In the genomic region with DNA sequence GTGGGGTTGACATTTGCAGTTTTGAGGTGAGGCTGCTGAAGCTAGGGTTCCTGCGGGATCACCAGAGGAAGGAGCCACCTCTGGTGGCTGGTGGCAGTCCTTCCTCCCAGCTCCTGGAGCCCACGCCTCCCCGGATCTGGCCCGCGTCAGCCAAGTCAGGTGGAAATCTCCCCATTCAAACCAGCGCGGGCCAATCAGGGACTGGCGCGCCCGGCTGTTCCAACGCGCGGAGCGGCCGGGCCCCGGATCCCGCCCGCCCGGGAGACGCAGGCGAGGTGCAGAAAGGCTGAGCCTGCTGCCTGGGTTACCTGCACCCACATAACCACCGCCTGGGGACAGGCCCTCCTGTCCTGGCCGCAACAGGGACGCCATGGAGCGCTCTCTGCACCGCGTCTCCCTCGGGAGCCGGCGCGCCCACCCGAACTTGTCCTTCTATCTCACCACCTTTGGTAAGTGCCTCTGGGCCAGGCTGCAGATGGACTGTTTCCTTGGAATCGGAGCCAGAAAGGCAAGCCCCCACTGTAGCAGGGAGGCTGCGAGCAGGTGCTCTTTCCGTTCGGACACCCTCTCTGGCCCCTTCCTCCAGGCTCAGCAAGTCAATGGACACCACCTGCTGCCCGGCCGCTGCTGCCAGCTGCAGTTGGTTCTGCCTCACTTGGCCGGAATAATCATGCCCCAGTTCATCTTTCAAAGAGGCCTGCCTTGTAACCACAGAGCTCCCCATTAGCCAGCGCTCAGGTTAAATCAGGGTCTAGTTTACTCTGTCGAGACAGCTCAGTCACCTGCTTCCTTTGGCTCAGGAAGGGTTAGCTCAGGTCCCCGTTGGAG, we compare ENCODE assay signal across 9 mouse cellular contexts. TPM values are rescaled to one million over a fixed set of nuclear protein-coding genes. Genes with fewer than 3 reads are reported as not detected.
DNase-seq lines count a peak whose midpoint lies in the region; ATAC-seq and TF ChIP-seq lines count a peak whose summit lies in the region.
"Had no signal": no experiment of that assay in that cellular context is flagged by ENCODE, and none has a peak within 500 bp of the region (broad histone marks: within the 10 kb centered on the region; RNA-seq: fewer than 3 reads in every experiment).

No protein-coding gene starts in this region.

- no peaks in the 10 kb centered on the region for H3K79me2 ChIP-seq in heart, adult 2 months (replicated peaks; ENCODE audit: control insufficient read depth, insufficient read depth, low read length)

- TF ChIP-seq POLR2A in heart, adult 2 months (IDR thresholded peaks at IDR 0.05; ENCODE audit: insufficient read depth, low read depth, low read length) = no peak

- peak; percentile 51 for TF ChIP-seq CTCF in heart, adult 2 months (IDR thresholded peaks at IDR 0.05)
- TF ChIP-seq CTCF in forebrain, postnatal 0 days (IDR thresholded peaks at IDR 0.05; ENCODE audit: low read depth) = peak; percentile 14; the same call in 1 of the 2 replicates
- peak; percentile 35 for TF ChIP-seq CTCF in hindbrain, postnatal 0 days (IDR thresholded peaks at IDR 0.05; ENCODE audit: low read depth)

- H3K27me3 ChIP-seq in heart, adult 2 months (ENCODE audit: control insufficient read depth, insufficient read depth, low read length) = no peaks in the 10 kb centered on the region
- no peaks in the 10 kb centered on the region for H3K27me3 ChIP-seq in forebrain, postnatal 0 days (ENCODE audit: insufficient read depth, low read length)
- H3K27me3 ChIP-seq in hindbrain, postnatal 0 days (ENCODE audit: insufficient read depth, low read length) = no peaks in the 10 kb centered on the region
- peaks cover 48% of the 10 kb centered on the region for H3K27me3 ChIP-seq in limb, embryonic 13.5 days
- peaks cover 18% of the 10 kb centered on the region for H3K27me3 ChIP-seq in midbrain, embryonic 12.5 days
- no peaks in the 10 kb centered on the region for H3K27me3 ChIP-seq in splenic B cell, adult 2 months (ENCODE audit: control insufficient read depth, insufficient read depth, low read length, poor library complexity, severe bottlenecking)

- TF ChIP-seq EP300 in heart, adult 2 months (IDR thresholded peaks at IDR 0.05; ENCODE audit: insufficient read depth, low read depth, low read length) = no peak

- WGBS in heart, adult 2 months = 10% methylated on average over 42 of the region's 42 CpGs
- WGBS in forebrain, postnatal 0 days = under 1% methylated on average over 42 of the region's 42 CpGs
- 2% methylated on average over 42 of the region's 42 CpGs for WGBS in hindbrain, postnatal 0 days
- WGBS in limb, embryonic 13.5 days = 3% methylated on average over 42 of the region's 42 CpGs
- WGBS in midbrain, embryonic 12.5 days = under 1% methylated on average over 42 of the region's 42 CpGs

- 0 out of 2 replicates have a peak, but pooled peaks cover 2% of the 10 kb centered on the region for H3K4me1 ChIP-seq in heart, adult 2 months (ENCODE audit: control insufficient read depth, insufficient read depth, low read length)
- H3K4me1 ChIP-seq in forebrain, postnatal 0 days (ENCODE audit: insufficient read depth) = peaks cover 22% of the 10 kb centered on the region
- H3K4me1 ChIP-seq in hindbrain, postnatal 0 days (ENCODE audit: insufficient read depth, low read length) = peaks cover 21% of the 10 kb centered on the region
- H3K4me1 ChIP-seq in limb, embryonic 13.5 days = peaks cover 29% of the 10 kb centered on the region
- peaks cover 35% of the 10 kb centered on the region for H3K4me1 ChIP-seq in midbrain, embryonic 12.5 days

- peak; percentile 63 to 64 for DNase-seq in heart, adult 2 months
- no peak for DNase-seq in heart, adult 8-10 months (ENCODE audit: low spot score)
- peak; percentile 73 for DNase-seq in cerebellum, adult 11 months
- DNase-seq in forebrain, postnatal 0 days = peak; percentile 74
- peak; percentile 80 for DNase-seq in hindbrain, postnatal 0 days (ENCODE audit: low spot score)
- DNase-seq in splenic B cell, adult 2 months (ENCODE audit: low read depth, low spot score) = peak; percentile 38

- no peak overlapping the region; the same call in 1 of the 2 replicates for H3K27ac ChIP-seq in heart, adult 2 months
- H3K27ac ChIP-seq in forebrain, postnatal 0 days (ENCODE audit: low read depth, low read length) = peak overlapping the region; percentile 55; the same call in 1 of the 2 replicates
- H3K27ac ChIP-seq in hindbrain, postnatal 0 days = peak overlapping the region; percentile 88
- no peak overlapping the region for H3K27ac ChIP-seq in limb, embryonic 13.5 days
- peak overlapping the region; percentile 79 for H3K27ac ChIP-seq in midbrain, embryonic 12.5 days (replicated peaks)

- H3K4me3 ChIP-seq in heart, adult 2 months = peak overlapping the region; percentile 46
- H3K4me3 ChIP-seq in forebrain, postnatal 0 days (ENCODE audit: low read depth, low read length) = peak overlapping the region; percentile 45
- H3K4me3 ChIP-seq in hindbrain, postnatal 0 days (ENCODE audit: low read length) = peak overlapping the region; percentile 41
- H3K4me3 ChIP-seq in limb, embryonic 13.5 days = peak overlapping the region; percentile 41
- H3K4me3 ChIP-seq in midbrain, embryonic 12.5 days = peak overlapping the region; percentile 54

- no peaks in the 10 kb centered on the region for H3K36me3 ChIP-seq in heart, adult 2 months (ENCODE audit: control insufficient read depth, insufficient read depth, low read length)
- no peaks in the 10 kb centered on the region for H3K36me3 ChIP-seq in forebrain, postnatal 0 days (ENCODE audit: insufficient read depth)
- H3K36me3 ChIP-seq in hindbrain, postnatal 0 days (ENCODE audit: insufficient read depth, low read length) = no peaks in the 10 kb centered on the region
- no peaks in the 10 kb centered on the region for H3K36me3 ChIP-seq in limb, embryonic 13.5 days
- H3K36me3 ChIP-seq in midbrain, embryonic 12.5 days = no peaks in the 10 kb centered on the region
- no peaks in the 10 kb centered on the region for H3K36me3 ChIP-seq in splenic B cell, adult 2 months (ENCODE audit: control insufficient read depth, insufficient read depth, low read length, poor library complexity, severe bottlenecking)
- H3K36me3 ChIP-seq: G1E had no signal

- H3K4me2 ChIP-seq in forebrain, postnatal 0 days (ENCODE audit: low read depth) = peak overlapping the region; percentile 86
- H3K4me2 ChIP-seq in hindbrain, postnatal 0 days (ENCODE audit: low read depth, low read length) = peak overlapping the region; percentile 91
- peak overlapping the region; percentile 78 for H3K4me2 ChIP-seq in limb, embryonic 13.5 days (replicated peaks)
- H3K4me2 ChIP-seq in midbrain, embryonic 12.5 days (replicated peaks) = peak overlapping the region; percentile 92

- no peaks in the 10 kb centered on the region for H3K9me3 ChIP-seq in forebrain, postnatal 0 days (ENCODE audit: low read length)
- H3K9me3 ChIP-seq in hindbrain, postnatal 0 days (ENCODE audit: low read length) = no peaks in the 10 kb centered on the region
- H3K9me3 ChIP-seq in limb, embryonic 13.5 days = no peaks in the 10 kb centered on the region
- no peaks in the 10 kb centered on the region for H3K9me3 ChIP-seq in midbrain, embryonic 12.5 days

- intact Hi-C loops in heart, adult 2 months (cut with DNase I) = no loop called here

- peak overlapping the region; percentile 23 for H3K9ac ChIP-seq in heart, adult 2 months (ENCODE audit: low read depth, low read length)
- peak overlapping the region; percentile 40 for H3K9ac ChIP-seq in forebrain, postnatal 0 days
- peak overlapping the region; percentile 35 for H3K9ac ChIP-seq in hindbrain, postnatal 0 days (replicated peaks; ENCODE audit: low read length)
- peak overlapping the region; percentile 48 for H3K9ac ChIP-seq in limb, embryonic 13.5 days
- peak overlapping the region; percentile 67 for H3K9ac ChIP-seq in midbrain, embryonic 12.5 days (replicated peaks)

- peak; percentile 70 for ATAC-seq in forebrain, postnatal 0 days
- peak; percentile 80 for ATAC-seq in hindbrain, postnatal 0 days
- ATAC-seq in limb, embryonic 13.5 days (ENCODE audit: low FRiP score, low read depth) = peak; percentile 54; the same call in 1 of the 2 replicates
- ATAC-seq in midbrain, embryonic 12.5 days (ENCODE audit: low FRiP score, low read depth) = peak; percentile 90

RNA-seq across cellular contexts. Expression of gene Rgs3, which starts 23.8 kb away (rescaled TPM):
- total RNA-seq in heart, adult 2 months (2021) = 10 to 100 TPM; 23.5 to 33.7 TPM
- 48.1 and 49.4 TPM in 2 replicates for polyA plus RNA-seq in heart, adult 2 months (2012; rRNA removed)
- total RNA-seq in heart, adult 8-10 months (2022) = 10 to 100 TPM; 25.6 to 34.3 (median 30.5) TPM
- total RNA-seq in forebrain, postnatal 0 days (2014; rRNA removed) = 56.1 and 63.5 TPM in 2 replicates
- polyA plus RNA-seq in forebrain, postnatal 0 days (2015; fragmentation: Nextera tagmentation; extraction: Ambion mirVana) = 34.7 and 47.3 TPM in 2 replicates
- total RNA-seq in hindbrain, postnatal 0 days (2014; rRNA removed) = 71.0 and 71.9 TPM in 2 replicates
- 44.3 and 44.6 TPM in 2 replicates for polyA plus RNA-seq in hindbrain, postnatal 0 days (2015; fragmentation: Nextera tagmentation; extraction: Ambion mirVana)
- polyA plus RNA-seq in limb, embryonic 13.5 days (2015; fragmentation: Nextera tagmentation; extraction: Ambion mirVana) = 50.3 and 52.8 TPM in 2 replicates
- polyA plus RNA-seq in midbrain, embryonic 12.5 days (2016; fragmentation: Nextera tagmentation; extraction: Ambion mirVana) = 58.5 and 60.2 TPM in 2 replicates
- polyA plus RNA-seq: G1E had no signal

RNA-seq across cellular contexts. Expression of gene 4933430I17Rik, which starts 58.3 kb away (rescaled TPM):
- not detected for total RNA-seq in heart, adult 2 months (2021)
- not detected in 2 replicates for polyA plus RNA-seq in heart, adult 2 months (2012; rRNA removed)
- total RNA-seq in heart, adult 8-10 months (2022) = under 1 TPM in 1 of 4 experiments, not detected in 3; 0.16 TPM
- 0.31 and 0.38 TPM in 2 replicates for total RNA-seq in forebrain, postnatal 0 days (2014; rRNA removed)
- 0.50 and 0.72 TPM in 2 replicates for polyA plus RNA-seq in forebrain, postnatal 0 days (2015; fragmentation: Nextera tagmentation; extraction: Ambion mirVana)
- 1.0 TPM in 1 of 2 replicates, not detected in the other for total RNA-seq in hindbrain, postnatal 0 days (2014; rRNA removed)
- 0.74 and 0.83 TPM in 2 replicates for polyA plus RNA-seq in hindbrain, postnatal 0 days (2015; fragmentation: Nextera tagmentation; extraction: Ambion mirVana)
- polyA plus RNA-seq in limb, embryonic 13.5 days (2015; fragmentation: Nextera tagmentation; extraction: Ambion mirVana) = 0.60 and 0.61 TPM in 2 replicates
- 1.4 and 1.5 TPM in 2 replicates for polyA plus RNA-seq in midbrain, embryonic 12.5 days (2016; fragmentation: Nextera tagmentation; extraction: Ambion mirVana)

RNA-seq across cellular contexts. Expression of gene Pole3, which starts 58.6 kb away (rescaled TPM):
- 10 to 100 TPM; 16.1 to 19.1 TPM for total RNA-seq in heart, adult 2 months (2021)
- 10.5 and 18.0 TPM in 2 replicates for polyA plus RNA-seq in heart, adult 2 months (2012; rRNA removed)
- 10 to 100 TPM; 16.9 to 21.1 (median 17.9) TPM for total RNA-seq in heart, adult 8-10 months (2022)
- 29.1 and 36.6 TPM in 2 replicates for total RNA-seq in forebrain, postnatal 0 days (2014; rRNA removed)
- 52.2 and 68.3 TPM in 2 replicates for polyA plus RNA-seq in forebrain, postnatal 0 days (2015; fragmentation: Nextera tagmentation; extraction: Ambion mirVana)
- total RNA-seq in hindbrain, postnatal 0 days (2014; rRNA removed) = 19.0 and 25.1 TPM in 2 replicates
- polyA plus RNA-seq in hindbrain, postnatal 0 days (2015; fragmentation: Nextera tagmentation; extraction: Ambion mirVana) = 66.5 and 70.0 TPM in 2 replicates
- 86.3 and 93.9 TPM in 2 replicates for polyA plus RNA-seq in limb, embryonic 13.5 days (2015; fragmentation: Nextera tagmentation; extraction: Ambion mirVana)
- polyA plus RNA-seq in midbrain, embryonic 12.5 days (2016; fragmentation: Nextera tagmentation; extraction: Ambion mirVana) = 102 and 110 TPM in 2 replicates

Comparison
In these comparisons a context has a peak if more than half of its experiments do, and no peak if none do; other contexts are left out.
1. H3K27ac ChIP-seq: peak in forebrain, postnatal 0 days (single experiment), hindbrain, postnatal 0 days (single experiment) and midbrain, embryonic 12.5 days (single experiment); none in heart, adult 2 months (single experiment) and limb, embryonic 13.5 days (single experiment).
2. Peak in every context shown above with its lines, with median percentiles within 50 percentile points of each other: H3K4me3 ChIP-seq, H3K9ac ChIP-seq, CTCF ChIP-seq, ATAC-seq and H3K4me2 ChIP-seq.